Mouse (Mus musculus) thymus, adult 18-20 months (tissue): ENCODE results near the gene Steap4.
"Not testable (repeated sequence)": the region's sequence is repeated elsewhere in the genome, so short reads cannot be mapped to it uniquely, and the experiment has no call there.

ENCODE experiments used
- DNase-seq, 2 experiments: peaks; one replicate each; pipeline ENCODE4 v3.0.0; 2022; ENCODE audit warnings: mixed read lengths in 2 of 2

The Steap4 gene

DNA sequence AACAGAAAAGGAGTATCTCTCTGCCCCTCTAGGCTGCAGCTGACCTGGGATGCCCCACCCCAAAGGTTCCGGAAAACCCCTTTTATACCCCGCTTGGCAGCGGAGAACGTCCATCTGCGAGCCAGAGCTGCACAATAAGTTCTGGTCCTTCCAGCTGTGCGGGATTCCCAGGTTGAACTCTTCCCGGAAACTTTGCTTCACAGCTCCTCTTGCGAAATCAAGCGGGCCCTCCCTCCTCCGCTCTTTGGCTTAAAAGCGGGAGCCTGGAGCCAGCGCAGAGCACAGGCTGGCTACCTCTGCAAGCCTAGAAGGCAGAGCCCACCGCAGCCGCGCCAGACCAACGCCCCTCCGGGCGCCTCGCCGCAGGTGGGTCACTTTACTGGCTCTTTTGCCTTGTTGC is at the start of gene Steap4:
Gene Steap4, plus strand, starts transcription at position 282 of the 400 bp plus-strand sequence.
- DNase-seq, result peak; percentile 8 to 10

DNA sequence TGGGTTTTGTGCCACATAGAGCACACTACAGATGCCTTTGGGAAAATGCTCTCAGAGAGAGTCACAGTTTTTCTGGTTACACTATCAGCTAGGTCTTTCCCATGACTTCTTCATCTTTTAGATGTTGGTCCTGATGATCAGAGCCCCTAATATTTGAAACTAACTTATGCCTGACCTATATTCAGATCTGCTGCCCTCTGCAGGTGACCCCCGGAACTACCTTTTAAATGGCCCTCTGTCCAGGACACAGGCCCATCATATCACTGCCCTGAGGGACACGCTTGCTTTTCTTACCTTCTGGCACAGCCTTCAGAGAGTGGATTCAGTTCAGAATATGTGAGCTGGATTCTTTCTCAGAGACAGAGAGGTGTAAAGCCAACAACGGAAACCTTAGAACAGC is 48.3 kb upstream of the Steap4 start:
- DNase-seq, result no peak

DNA sequence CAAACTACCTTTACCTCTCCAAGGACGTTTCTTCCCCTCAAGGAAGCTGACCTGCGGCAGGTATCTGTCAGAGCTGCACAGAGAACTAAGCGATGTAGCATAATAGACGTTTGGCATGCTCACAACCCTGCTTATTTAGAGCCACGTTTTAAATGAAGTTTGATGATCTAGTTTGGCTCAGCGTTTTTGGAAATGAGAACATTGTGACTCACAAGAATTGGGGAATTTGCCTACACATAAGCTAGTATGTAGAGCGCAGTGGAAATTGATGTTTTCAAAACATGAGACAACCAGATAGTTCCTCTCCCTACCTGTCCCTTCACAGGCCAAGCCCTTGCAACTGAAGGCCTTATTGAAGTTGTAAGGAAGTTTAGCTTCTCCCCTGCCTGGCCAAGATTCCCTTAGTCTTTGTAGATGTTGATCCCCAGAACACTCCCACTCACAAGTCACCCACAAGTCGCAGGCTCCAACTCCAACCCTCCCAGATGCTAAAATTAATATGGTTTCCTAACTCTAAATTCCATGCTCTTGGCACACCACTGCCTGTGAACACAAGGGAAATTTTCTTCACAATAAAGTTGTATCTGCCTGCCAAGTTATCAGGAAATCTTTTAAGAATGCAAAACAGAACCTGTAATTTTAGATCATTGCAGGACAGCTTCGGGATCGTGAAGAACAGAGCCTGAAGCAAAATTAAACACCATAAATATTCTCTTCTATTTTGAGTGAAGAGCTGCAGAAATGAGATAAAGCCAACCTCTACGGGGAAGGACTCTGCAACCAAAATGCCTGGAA is 42.6 kb upstream of the Steap4 start:
- DNase-seq, result no peak

DNA sequence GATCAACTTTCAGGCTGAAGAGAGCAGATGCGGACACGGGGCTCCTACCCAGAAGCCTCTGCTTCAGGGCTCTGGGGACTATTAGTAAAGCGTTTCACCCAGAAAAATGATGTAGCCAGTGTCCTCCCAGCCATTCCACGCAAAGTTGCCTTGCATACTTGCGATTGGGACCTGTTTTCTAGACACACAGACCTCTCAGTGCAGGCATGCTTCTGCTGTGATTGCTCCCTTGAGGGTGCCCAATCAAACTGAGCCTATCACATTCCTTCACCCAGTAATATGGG is 42.0 kb upstream of the Steap4 start:
- DNase-seq, result no peak

DNA sequence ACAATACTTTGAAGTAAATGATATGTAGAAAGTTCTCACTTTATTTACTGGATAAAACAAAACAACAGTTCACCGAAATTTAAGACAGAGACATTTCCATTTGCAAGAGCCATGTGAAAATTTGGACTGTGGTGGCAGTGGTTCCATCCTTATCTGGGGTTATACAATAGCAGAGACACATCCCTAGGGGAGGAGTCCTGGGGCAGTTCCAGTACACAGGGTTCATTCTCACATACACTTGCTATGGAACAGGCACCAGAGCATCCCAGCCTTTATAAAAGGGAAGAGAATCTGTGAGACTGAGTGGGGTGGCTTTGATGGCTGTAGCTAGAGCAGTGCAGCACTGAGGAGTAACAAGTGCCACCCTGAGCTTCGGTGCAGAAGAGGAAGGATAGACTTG is 40.6 kb upstream of the Steap4 start:
- no peak for DNase-seq

DNA sequence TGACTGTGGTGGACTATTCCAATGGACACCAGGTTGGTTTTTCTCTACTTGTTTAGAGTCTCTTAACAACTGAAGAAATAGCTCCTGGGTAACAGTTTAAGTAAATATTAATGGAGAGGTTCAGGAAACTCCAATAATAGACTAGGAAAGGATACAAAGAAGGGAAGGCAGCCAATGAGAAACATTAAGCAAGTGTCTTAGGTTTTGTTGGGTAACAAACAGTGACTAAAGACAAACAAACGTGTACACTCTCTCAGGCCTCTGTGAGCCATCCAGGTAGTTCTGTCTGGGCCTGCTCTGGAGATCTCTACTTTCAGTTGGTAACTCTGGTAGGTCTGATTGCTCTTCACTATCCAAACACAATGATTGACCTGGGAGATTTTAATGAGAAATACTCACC is 37.5 kb upstream of the Steap4 start:
- DNase-seq, result no peak

DNA sequence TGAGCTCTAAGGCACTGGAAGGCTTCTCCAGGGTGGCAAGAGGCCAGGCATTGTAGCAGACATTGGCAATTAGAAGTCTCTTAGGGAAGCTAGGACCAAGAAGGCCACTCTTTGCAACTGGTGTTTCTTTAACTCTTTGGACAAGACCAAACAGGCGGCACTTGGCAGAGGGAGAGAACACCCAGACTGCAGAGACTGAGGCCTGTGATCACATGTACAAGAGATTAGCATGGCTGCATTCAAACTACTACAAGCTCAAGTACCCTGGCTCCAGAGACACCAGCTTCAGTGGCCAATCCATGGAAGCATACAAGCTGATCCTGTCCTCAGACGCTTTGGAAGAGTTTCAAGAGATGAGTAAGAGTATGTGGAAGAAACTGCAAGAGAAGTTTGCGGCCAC is 36.6 kb upstream of the Steap4 start:
- no peak for DNase-seq

DNA sequence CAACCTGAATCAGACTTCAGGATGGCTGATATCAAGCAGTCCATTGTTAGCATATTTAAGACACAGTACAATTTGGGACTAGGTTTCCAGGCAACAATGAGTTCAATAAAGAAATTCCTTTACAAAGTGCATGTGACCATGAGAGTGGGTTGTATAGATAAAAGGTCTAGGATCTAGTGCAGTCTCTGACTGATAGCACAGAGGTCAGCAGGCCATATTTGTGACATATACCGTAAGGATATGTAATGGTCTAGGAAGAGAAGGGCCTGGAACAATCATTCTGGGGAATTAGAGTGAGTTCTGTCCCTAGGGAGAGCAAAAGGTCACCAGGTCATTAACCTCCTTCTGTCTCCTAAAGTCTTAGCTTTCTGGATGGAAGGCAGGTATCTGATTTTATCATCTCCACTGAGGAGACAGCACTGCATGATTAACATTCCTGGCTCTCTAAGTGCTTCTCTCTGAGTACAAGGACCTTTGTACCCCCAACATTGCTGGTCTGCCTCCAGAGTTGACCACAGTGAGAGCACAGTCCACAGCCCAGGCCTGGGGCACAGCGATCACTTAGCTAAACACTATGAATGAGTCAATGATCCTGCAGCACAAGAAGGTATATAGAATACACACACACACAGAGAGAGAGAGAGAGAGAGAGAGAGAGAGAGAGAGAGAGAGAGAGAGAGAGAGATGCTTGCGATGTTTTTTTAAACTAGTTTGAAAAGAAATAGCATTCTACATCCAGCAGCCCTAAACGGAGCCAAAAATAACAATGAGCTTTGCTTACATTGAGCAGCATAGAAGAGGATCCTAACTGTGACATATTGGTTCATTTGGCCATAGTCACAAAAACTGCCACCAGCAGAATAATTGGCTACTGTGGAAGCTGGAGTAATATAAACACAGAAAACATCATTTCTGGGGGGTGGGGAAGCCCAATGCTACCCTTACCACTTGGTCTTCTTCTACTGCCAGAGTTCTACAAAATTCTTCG is 27.7 kb upstream of the Steap4 start:
- DNase-seq, result no peak

DNA sequence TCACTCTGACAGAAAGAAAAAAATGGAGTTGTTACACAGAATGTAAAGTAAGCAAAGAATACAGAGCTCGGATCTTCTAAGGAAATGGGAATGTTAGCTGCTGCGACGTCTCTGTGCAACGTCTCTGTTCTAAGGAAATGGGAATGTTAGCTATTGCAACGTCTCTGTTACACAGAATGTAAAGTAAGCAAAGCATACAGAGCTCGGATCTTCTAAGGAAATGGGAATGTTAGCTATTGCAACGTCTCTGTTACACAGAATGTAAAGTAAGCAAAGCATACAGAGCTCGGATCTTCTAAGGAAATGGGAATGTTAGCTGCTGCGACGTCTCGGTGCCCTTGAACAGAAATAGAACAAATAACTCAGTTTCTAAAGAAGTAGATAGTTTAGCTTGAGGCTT is 26.8 kb upstream of the Steap4 start:
- not testable (repeated sequence) for DNase-seq

DNA sequence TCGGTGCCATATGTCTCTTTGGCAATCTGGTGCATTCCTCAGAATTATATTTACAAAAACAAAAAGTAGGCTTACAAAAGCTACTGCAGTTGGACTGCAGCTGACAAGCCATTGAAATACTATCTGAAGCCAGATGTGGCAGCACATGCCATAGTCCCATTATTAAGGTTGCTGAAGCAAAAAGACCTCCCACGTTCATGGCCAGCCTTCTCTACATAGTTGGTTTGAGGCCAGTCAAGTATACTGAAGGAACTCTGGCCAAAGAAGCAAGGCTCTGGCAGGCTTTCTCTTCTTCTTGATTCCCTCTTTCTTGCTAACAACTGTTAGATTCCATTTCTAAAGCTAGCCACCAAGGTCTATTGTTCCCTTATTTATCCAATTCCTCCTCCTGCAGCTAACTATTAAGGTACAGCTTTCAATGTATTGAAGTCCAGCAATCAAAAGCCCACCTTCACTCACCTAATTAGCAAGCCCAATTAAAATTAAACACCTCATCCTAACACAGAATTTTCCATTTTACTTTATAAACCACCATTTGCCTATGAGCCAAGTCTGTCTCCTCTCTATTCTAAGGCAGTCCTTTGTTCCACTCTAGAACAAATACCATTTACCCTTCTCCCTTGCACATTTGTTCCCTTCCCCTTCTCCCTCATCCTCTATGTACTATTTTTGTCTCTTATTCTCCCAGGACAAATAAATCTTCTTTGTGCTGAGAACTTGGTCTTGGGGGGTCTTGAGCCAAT is 26.2 kb upstream of the Steap4 start:
- DNase-seq, result no peak

DNA sequence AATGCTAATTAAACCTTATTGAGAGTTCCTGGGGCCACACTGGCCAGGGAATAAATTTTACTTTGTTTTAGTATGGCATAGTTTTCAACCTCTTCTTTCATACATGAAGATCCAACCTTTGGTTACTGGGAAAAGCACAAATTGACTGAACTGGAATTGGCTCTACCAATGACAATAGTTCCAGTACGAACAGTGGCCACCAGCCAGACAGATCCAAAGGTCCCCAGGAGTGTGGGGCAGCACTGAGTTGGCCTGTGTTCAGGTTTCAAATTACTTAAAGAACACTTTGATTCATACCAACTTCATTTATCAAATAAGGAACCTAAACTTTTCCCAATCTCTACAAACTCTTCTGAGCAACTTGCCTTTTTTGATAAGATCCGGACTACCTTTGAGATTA is 5.4 kb upstream of the Steap4 start:
- no peak for DNase-seq

DNA sequence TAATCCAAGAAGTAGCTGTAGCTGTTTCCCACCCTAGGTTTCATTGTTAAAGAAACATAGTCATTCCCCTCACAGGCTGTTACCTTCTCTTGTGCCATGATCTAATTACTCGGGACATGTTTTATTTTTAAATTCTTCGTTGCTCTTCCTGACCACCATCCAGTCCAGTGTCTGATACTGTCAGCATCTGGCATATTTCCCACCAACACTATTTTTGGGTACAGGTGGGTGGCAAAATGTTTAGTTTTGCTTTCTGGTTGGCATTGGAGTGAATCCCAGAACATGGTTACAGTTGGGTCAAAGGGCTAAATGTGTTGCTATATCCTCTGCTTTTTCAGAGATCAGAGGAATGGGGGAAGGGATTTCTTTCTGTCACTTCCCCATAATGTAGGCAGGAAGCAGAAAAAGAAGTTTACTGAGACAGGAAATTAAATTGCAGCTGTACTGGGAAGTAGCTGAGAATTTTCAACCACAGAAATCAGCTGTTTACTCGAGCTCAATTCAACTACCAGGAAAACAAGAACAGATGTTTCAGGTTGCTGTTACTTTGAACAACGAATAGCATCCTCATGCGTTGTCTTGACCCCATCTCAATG is 4.8 kb upstream of the Steap4 start:
- DNase-seq, result no peak

DNA sequence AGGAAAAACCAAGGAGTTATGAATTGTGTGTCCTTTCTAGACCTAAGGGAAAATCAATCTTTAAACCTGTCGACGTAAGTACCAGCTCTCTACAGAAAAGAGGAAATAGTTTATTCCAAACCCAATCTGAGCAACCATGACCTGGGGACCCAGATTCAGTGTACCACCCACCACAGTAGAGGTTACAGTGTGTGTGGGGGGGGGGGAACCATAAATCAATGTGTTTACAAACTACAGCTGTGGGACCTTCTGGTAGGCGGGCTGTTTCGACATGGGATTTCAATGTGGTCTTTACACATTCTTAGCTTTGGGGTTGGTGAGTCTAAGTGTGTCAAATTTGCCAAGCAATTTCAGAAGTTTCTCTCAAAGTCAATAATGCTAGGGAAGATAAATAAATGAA is 2.2 kb upstream of the Steap4 start:
- no peak for DNase-seq

DNA sequence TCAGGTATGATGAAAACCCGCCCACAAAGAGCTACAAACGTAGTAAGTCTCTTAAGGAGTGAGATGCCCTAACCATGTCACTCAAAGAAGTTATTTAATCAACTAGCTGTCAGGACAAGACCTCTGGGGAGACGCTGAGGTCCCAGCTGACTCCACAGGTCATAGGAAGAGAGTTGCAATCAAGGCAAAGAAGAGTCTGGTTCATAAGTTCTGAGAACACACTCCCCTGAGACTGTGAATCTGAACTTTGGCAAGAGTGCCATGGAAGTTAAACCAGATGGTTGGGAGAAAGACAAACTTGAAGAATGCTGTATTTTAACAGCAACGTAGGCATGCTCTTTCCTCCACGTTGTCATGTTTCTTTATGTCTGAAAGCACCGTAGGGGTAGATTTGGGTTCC is 971 bp upstream of the Steap4 start:
- DNase-seq, result no peak

DNA sequence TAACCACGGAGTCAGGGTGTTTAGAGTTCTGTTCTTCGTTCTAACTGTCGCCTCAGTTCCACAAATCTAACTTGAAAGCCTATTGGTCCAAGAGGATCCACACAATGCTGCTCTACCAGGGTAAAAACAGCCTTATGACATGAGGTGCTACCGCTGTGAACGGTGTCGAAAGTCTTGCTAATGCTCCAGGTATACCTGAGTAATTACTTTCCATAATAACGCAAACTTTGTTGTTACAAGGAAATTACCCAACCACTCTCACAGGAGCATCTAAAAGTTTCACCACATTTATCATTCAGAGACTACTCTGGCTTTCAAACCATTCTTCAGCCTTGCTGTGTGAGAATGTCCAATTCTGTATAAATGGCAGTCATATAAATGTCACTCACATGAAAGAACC is 856 bp downstream of the Steap4 start:
- no peak for DNase-seq

DNA sequence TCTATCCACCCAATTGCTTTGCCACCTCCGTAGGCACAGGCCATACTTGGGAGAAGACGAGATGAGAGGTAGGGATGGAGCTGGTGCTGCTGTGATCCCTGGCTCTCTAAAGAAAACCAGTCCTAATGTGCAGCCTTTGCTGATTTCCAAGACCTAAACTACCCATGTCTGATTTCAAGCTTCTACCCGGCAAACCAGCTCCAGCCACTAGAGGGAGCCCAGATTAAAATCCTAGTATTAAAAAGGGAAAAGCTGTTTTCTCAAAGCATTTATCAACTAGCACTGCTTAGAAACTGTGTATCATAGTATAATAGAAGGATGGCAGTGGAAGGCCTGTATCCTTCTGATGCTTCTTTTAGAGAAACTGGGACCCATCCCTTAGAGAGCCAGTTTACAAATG is 5.0 kb downstream of the Steap4 start:
- no peak for DNase-seq

DNA sequence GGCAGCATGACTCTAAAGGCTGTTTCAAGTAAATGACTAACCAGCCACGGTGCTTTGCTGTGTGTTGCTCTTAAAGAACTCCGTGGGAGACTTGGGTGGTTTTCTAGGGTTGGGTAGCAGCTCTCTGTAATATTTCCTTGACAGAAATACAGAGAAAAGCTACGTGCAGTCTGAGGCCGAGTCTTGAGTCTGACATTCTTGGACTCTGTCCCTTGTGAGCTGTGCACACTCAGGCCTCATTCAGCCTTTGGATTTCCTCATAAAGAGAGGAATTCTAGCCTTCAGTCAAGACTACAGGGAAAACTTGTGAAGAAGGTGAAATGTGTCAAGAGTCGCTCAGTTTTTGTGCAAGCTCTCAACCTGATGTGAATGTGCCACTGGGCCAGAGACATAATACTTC is 7.9 kb downstream of the Steap4 start:
- DNase-seq, result no peak

DNA sequence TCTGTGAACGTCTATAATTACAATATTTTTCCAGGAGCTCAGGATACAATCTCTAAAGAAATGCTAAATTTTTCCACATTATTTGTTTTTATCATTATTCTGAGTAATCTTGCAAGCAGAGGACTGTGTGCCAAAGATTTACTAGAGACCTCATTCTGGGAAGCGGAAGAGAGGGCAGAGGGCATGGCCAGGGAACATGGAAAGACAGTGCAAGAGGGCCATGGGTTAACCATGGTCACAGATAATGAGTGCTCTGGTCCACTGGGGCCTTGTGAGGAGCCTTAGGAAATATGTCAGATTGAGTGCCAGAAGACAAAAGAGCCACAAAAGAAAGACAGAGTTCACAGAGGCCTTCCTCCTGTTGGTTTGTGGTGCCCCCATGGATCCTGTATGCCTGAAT is 12.0 kb downstream of the Steap4 start:
- DNase-seq, result no peak

DNA sequence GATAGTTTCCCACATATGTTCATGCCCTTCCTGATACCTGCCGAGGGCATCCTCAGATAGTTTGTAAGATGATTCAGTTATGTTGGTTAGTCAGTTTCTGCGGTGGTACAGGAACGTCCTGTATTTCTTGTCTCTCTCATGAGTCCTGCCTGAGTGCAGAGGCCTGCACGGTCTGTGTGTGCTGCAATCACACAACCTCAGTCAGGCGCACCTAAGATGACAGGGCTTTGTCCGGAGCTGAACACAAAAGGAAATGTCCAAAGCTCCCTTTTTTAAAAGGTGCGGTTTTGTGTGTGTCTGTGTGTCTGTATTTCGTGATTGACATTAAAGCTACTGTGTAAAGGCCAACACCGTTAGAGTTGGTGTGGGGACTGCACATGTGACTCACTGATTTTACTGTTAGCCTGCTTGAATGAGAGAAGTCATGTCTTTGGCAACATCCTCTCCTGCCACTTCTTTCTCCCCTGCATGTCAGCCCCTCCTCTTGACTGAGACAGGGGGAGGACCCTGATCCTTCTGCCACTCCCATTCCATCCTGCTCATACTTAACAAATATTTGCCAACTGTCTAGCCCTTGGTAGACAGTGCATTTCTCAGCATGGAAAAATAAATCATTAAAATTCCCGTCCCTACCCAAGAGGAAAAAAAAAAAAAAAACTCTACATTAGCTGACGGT is 14.4 kb downstream of the Steap4 start:
- no peak for DNase-seq

DNA sequence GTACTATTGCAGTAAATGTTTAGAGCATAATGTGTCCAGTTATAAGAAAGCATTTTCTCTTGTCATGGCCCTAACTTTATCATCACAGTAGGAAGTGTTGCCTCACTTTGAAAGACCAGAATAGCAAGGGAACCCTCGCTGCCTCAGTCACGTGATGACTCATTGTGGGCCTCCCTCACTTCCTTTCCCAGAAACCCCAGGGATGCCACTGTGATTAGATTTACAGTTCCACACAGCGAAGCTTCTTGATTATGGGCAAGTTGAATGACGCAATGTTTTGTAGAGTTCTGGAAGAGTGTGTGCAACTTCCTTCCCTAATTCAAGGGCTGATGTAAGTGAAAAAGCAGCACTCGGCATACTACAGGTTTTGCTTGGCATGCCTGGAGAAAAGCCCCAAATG is 20.3 kb downstream of the Steap4 start:
- no peak for DNase-seq

DNA sequence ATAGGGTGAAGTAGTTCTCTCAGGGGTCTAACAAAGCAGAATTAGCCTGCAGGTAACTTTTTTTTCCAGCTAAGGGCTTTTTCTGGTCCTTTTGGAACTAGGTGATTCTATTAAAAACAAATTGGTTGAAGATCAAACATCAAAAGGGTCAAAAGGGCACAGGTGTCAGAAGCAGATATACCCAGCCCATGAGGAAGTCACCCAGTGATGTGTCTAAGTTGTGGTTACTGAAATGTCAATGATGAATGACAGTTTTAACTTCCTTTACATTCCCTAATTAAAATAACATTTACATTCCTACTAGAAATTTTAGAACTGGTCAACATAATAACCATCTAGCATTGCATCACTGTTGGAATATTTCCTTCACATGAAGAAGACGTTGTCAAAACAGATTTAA is 27.7 kb downstream of the Steap4 start:
- DNase-seq, result no peak

DNA sequence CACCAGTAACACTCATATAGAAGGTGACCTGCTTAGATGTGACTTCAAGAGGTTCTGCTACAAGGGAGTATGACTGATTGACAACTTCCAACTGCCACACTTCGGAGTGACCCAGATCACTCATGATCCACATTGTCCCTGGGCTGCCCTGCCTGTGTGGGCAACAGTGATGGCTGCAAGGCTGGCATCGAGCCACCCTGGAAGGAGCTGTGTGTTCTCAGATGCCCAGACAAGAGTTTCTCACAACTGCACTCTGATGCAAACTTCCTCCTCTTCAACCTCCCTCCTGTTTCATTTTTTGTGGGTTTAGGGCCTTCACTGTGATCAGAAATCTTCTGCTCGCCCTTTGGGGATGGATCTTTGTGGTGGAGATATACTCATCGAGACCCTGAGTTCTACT is 28.2 kb downstream of the Steap4 start:
- no peak for DNase-seq

DNA sequence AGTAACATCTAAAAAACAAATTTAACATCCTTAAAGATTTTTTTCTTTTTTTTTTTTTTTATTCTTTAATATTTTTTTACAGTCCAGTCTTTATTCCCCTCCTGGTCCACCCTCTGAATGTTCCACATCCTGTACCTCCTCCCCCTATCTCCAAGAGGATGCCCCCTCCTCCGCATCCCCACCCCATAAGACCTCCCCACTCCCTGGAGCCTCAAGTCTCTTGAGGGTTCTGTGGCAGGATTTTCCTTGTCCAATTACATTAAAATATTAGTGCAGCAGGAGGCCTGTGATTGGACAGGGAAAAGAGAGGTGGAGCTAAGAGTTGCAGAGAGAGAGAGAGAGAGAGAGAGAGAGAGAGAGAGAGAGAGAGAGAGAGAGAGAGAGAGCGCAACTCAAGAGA is 31.4 kb downstream of the Steap4 start:
- not testable (repeated sequence) for DNase-seq
